Mouse (Mus musculus): ENCODE results near the gene Ypel4.
A peak's percentile ranks its signal among the peaks of the same experiment; 100 is the strongest.

Gene Ypel4

DNA sequence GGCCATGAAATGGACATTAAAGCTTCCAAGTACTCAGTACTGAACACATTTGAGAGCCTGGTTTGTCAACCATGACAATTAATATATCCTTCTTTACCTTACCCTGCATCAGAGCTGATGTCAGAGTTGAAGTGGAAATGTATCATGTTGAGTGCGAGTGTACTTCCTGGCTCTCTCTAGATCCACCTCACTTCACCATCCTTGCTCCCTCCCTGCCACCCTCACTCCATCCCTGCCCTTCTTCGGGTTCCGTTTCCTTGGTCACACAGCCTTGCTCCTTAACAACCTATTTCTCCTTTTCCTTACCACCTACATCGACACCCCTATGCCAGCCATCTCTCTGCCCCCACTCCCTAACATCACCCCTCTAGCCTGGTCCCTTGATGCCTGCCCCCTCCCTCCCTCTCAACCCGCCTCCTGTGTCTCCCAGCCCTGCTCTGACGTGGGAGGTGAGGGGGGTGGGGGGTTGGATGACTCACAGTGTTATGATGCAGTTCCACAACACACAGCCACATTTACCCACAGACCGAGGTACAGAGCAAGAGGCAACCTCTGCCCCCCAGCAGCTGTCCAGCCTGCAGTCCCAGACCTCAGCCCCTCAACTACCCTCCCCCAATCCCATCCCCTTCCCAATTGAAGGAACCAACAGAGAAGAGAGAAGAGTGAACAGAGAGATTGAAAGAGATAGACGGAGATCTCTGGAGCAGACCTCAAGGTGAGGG, at the start of gene Ypel4:
Gene Ypel4 (plus strand): TSS at position 480 of the 722 bp plus-strand sequence.
- peak; percentile 80 for DNase-seq

DNA sequence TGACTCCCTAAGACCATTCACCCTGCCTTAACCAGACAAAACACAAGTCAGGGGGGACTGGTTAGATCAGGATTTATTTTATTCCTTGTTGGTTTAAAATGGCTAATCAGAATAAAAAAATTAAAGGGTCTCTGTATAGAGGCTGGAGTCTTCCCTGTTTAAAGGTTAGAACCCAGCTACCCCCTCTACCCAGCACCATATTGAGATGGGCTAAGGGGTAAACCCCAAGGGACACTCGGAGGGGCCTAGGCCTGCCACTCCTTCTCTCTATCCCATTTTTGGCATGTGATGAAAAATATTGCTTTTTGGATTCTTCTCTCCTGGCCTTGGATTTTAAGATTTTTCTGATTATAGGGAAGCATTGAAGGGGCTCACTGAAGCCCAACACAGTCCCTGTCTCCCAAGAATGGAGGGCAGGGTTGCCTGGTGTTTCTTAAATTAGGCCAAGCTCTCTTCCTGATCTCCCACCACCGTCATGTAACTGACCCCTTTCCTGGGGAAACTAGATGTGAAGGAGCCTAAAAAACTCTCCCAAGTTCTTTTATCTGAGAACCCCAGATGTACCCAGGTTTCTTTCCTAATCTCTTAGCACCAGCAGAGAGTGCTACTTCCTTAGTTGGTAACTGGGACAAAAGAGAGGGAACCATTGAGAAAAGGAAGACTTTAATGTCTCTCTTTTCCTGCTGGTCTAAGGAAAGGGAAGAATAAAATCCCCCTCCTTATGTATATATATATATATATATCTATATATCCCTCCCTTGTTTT, 45.6 kb upstream of the Ypel4 start:
- no peak for DNase-seq

DNA sequence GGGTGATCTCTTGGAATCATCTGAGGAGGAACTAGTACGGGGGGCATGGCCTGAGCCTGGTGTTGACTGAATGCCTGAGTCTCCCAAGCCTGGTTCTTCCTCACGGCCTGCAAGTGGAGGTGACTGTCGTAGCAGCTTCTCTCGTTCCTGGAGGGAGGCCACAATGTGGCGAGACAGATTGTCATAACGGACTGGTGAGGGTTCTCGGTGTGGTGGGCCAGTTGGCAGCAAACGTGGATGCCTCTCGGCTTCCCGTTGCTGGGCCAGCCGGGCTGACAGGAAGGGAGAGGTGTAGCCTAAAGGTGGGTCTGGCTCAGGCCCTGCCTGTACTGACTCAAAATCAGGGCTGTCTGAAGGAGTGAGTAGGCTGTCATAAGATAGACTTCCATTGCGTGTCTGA, 43.8 kb upstream of the Ypel4 start:
- no peak for DNase-seq

DNA sequence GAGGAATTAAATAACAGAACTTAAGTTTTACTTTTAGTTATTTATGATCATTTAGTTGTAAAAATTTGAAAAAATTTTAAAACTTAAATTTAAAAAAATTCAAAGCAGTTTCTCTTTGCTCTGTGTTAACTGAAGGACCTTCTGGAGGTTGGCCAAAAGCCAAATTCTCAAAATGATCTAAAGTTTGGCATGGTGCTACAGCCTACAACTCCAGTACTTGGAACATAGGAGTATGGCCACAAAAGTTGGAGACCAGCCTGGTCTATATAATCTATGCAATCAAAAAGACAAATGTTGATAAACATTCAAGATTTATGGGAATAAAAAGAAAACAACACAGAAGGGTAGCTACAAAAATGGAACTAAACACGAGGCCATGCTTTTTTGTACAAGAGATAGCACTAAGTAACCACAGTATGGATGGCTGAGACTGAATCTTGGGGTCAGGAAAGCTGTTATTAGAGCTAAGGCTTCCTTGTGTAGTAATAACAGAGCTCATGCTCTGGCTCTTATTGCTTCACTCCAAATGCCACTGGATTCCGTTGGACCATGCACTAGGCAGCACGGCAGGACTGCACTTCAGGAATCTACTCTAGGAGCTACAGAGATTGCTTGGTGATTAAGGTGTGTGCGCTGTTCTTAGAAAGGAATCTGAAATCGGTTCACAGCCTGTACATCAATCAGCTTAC, 38.7 kb upstream of the Ypel4 start:
- no peak for DNase-seq

DNA sequence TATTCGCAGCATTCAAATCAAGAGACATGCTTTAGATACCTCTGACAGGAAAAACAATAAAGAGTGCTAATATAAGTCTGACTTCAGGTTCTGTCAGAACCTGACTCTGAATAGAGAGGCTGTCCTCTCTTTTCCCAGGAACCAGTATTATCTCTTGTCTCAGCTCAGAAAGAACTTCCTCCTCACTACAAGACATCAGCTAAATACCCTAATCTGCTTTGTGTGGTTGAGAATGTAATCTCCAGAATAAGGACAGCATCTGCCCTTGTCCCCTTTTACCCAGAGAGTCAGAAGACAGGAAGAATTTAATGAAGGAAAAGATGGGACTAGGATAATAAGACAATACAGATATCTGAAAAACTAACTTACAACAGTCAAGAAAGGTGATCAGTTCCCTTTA, 30.4 kb upstream of the Ypel4 start:
- DNase-seq, result no peak

DNA sequence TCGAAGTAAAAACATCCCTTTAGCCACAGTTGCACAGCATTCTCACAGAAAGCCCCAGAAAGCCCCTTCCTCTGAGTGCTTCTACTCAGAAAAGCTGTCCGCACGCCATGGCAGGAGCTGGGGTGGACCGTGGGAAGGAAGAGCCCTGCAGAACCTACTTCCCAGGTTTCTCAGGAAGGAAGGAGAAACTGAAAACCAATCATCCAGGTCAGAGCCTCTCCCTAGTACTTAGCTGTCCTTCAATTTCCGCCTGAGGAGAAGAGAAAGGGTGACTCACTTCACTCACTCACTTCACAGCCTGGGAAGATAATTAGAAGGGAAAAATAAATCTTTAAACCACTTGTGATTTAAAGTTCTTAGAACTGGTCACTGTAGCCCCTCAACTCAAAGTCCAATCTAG, 29.5 kb upstream of the Ypel4 start:
- DNase-seq, result no peak

DNA sequence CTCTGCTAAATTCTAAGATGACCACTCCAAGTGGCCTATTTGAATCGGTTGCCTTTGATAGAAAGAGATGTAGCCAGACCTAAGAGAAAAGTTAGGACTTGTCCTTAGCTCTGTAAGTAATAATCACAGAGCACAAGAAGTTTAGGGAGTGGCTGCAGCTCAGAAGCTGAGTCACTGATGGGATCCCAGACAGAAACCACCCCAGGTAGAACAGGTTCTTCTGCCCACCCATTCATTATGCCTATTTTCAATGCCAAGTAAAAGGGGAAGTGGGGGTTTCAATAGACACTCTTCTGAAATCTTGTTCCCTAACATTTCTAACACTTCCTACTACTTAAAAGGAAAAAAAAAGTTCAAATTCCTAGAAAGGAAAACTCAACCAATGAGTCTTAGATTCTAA, 28.6 kb upstream of the Ypel4 start:
- no peak for DNase-seq

DNA sequence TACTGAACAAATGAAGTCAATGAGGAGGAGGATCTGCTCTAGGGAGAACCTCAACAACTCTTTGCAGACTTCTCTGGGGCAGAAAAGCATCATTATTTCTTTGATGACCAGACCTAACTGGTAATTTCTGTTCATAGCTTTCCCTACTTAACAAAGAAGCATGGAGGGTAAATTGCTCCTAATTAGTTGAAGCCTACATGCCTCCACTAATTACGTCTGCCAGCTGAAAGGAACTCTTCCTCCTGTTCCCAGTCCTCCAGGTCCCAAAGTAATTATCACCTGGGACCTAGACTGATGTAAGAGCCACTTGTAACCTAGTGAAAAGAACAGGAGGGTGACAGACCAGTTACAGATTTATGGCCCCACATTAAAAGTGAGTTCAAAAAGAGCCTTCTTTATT, 26.3 kb upstream of the Ypel4 start:
- DNase-seq, result no peak

DNA sequence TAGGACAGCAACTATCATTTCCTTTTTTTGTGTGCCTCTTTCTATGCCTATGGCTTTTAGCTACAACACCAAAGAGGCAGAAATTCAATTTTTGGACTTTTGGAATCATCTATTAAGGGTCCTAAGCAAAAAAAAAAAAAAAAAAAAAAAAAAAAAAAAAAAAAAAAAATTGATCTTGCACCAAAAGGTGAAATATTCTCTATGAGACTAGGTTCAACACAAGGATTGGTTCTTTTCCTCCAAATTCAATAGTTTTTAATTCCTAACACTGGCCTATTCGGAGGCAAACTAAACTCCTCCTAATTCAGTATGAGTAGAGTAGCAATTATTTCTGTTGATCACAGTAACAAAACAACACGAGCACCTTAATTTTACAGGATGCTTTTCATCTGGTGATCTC, 22.0 kb upstream of the Ypel4 start:
- no peak for DNase-seq

DNA sequence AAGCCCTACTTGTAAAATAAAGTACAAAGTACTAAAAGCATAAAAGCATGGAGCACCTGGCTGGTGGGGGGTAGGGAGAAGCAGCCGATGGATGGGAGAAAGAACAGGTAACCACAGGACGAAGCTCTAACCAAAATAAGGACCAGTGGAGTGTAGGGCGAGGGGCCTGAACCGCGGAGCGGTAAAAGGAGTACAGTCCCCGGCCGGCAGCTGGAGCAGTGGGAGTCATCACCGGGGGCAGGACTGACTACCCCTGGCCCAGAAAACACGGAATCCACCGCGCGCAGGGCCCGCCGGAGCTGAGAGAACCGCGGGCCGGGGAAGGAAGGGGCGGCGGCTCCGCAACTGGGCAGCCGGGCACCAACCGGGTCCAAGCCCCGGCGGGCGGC, 19.4 kb upstream of the Ypel4 start:
- no peak for DNase-seq

DNA sequence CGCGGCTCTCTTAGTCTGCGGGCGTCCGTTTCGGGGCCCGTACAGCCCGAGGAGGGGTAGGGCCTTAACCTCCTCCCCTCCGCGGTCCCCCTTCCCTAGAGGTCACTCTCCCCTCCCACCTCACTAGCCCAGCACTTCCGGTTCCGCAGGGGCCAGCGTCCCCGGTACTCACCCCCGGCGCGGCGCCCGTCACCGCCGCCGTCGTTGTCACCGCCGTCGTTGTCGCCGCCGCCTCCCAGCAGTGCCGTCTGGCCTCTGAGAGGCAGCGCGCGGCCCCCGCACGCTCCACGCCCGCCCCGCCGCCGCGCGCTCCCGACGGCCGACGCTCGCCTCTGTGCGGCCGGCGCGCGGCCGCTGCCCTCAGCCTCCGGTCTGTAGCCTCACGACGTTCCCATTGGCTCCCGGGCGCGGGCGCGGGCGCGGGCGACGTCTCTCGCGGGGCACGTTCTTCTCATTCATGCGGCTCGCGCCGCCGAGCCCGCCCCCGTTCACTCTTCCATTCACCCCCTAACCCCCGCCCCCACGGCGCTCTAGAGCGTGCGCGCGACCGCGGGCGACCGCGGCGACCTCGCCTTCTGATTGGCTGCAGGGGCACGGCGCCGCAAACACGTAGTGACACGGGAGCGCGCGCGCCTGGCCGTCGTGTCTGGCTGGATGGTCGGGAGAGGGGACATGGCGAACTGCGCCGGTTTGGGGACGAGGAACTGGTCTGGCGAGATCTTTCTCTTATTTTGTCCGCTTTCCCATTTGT, 18.9 kb upstream of the Ypel4 start, which contains the start of gene Zdhhc5:
Gene Zdhhc5 (minus strand): TSS at position 370 of the 751 bp plus-strand sequence.
- peak; percentile 98 for DNase-seq

DNA sequence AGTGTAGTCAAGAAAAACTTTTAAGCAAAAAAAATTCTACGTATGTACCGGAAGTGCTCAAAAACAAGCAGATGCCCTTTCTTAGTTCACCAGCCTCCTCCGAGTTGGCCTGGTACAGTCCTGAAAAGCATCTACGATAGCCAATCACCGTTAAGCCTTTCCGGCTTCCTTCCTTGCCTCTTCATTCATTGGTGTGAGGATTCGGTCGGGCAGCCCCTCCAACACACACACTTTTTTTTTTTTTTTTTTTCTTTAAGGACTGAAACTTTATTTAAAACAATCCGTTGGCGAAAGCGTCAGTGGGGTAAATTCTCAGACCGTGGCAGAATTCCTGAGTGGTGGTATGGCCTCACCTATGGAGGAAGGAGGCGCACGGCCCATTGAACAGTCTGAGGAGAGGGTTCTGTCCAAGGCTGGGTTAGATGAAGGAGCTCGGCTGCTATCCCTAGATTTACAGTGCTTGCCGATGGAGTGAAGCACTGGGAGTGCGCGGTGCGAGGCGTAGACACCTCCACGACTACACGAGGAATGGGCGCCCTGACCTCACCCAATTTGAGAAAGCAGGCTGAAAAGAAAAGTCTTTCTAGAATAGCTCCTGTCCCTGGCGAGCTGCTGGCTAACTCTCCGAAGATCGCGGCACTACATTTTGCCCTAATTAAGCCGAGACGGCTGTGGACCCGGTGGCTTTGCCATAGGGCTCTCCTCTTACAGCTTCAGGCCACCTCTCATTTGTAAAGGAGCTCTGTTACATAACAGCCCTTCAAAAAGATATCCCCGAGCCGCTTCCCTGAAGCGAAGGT, 18.1 kb upstream of the Ypel4 start:
- peak; percentile 93 for DNase-seq

DNA sequence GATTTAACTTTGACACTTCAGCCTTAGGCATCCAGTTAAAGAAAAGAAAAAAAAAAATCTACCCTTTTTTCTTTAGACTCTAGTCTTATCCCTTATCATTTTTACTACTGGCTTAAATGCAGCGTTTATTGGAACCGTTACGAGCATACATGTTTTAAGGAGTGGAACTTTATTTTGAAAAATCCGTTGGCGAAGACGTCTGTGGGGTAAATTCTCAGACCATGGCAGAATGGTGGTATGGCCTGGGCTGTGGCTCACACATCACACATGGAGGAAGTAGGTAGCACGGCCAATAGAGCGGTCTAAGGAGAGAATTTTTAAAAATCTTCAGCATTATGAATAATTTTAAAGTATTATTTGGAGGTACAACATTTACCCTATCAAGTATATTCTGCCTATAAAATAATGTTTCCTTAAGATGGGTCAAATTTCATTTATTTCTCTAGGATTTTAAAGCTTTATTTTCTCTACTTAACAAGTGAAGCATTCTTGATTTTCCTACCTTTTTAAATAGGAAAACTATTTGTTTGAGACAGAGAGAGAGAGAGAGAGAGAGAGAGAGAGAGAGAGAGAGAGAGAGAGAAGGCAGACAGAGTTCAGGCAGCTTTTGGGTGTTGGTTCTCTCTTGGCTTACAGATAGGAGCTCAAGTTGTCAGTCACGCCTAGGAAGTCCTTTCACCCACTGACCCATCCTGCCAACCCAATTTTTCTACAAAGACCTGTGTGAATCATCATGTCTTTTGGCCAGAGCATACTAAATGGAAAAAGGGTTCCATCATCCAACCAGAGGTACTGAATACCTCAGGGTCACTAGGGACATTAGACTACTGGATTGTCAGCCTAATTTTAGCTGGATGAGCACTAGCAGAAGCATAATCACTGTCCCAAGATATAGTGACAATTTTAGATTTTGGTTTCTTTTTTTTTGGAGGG, 17.2 kb upstream of the Ypel4 start:
- no peak for DNase-seq

DNA sequence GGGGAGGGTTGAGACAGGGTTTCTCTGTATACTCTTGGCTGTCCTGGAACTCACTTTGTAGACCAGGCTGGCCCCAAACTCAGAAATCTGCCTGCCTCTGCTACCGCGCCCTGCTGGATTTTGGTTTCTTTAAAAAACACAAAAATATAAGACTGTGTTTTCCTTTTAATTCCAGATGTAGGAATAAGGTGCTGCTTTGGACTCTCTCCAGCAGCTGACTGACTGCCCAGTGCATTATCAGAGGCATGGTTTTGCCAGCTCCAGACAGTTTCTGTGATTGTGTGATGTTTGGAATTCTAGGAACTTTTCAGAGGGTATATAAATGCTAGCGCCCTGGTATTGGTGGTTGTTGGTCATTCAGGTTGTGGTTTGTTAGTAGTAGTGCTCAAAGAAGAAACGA, 16.5 kb upstream of the Ypel4 start:
- DNase-seq, result no peak

DNA sequence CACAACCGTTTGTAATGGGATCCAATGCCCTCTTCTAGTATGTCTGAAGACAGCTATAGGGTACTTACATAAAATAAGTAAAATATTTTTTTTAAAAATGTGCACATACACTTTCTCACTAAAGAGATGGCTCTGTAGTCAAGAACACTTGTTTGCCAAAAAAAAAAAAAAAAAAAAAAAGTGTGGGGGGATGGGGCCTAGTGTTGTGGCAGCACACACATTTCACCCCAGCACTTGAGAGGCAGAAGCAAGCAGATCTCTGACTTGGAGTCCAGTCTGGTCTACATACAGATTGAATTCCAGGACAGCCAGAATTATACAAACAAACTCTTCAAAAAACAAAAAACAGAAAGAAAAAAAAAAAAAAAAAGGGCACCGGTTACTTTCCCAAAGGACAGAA, 13.1 kb upstream of the Ypel4 start:
- no peak for DNase-seq

DNA sequence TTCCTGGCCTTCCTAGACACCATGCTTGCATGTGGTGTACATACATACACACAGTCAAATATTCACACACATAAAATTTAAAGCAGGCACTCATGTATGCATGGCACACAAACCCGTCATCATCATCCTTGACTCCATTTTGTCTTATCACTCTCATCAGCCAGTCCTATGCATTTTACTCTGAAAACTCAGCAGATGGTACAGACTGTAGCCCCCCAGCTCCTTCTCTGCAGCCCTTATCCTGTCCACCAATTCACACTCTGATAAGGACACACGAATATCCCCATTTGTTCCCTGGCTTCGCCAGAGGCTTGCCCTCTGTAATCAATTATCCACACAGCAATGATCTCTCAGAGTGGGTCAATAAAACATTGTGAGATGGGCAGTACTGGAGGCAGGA, 12.7 kb upstream of the Ypel4 start:
- no peak for DNase-seq

DNA sequence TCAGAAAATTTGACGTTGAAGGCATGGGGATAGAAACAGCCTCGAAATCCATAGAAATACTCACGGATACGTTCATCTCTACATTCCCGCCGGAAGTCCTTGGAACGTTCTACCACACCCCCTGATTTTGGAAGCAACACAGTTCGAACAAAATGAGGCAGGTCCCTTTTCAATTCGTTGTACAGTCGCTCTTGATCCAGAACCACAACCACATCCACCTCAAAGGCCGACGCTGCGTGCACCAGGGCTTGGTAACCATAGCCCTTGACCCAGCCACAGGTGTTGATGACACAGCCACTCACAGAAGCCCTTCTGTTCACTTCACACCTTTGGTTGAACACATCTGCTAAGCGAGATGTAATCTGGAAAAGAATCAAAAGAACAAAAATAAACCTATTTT, 10.0 kb upstream of the Ypel4 start:
- no peak for DNase-seq

DNA sequence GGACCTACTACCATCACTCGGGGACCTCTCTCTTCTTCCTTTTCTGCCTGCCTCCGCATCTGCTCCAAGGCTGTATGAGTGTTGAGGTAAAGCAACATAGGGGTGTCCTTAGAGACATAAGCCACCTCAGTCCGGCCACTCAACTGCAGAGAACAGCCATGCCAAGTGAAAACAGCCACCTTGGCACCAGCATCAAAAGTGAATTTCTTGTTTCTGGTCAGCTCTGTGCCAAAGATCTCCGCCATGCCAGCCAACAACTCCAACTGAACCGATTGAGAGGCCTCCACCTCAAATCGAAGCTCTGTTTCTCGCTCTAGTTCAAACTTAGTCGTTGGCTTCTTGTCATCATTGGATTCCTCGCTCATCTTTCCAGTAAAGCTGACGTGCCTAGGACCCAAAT, 8.1 kb upstream of the Ypel4 start:
- DNase-seq, result no peak

DNA sequence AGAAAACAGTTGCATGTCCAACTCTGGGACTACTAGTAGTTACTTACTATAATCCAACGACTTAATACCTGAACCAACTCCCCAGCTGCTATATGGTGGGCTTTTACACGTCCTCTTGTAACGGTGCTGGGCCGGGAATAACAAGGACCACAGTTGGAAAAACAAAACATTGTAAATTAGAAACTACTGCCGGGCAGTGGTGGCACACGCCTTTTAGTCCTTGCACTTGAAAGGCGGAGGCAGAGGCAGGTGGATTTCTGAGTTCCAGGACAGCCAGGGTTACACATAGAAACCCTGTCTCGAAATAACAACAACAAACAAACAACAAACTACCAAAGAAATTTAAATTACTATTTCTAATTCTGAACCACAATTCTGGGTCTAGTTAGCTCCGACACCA, 7.1 kb upstream of the Ypel4 start:
- DNase-seq, result no peak

DNA sequence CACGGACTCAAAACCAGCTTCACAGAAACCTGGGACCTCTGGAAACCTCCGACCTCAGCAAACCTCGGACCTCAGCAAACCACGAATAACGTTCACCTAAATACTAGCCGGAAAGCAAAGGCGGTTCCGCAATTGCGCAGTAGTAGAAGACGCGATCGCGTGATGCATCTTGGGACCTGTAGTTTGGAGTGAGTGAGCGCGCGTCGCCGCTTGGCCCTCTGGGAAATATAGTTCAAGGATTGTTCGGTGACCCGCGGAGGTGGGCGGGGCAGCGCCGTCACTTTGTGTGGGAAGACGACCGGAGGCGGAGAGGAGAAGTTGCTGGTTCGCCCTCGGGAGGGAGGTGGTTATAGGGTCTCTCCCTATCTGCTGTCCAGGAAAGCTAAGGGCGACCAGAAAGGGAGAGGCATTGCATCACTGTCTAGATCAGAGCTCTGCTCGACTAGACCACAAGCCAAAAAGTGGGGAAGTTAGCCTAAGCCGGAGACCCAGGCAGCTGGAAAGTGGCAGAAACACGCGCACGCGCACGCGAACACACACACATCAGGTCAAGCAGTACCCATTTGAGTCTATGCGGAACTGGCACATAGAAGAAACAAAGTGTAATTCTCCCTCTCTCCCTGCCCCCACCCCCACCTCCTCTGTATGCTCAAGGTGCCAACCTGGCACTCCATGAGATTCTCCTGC, 6.5 kb upstream of the Ypel4 start, which contains the start of gene Clp1:
Gene Clp1 (minus strand): TSS at position 179 of the 687 bp plus-strand sequence.
- peak; percentile 98 for DNase-seq

All from right cerebral cortex, adult 18-20 months (tissue).